9 mouse cellular contexts compared by ENCODE assay signal in the genomic region with DNA sequence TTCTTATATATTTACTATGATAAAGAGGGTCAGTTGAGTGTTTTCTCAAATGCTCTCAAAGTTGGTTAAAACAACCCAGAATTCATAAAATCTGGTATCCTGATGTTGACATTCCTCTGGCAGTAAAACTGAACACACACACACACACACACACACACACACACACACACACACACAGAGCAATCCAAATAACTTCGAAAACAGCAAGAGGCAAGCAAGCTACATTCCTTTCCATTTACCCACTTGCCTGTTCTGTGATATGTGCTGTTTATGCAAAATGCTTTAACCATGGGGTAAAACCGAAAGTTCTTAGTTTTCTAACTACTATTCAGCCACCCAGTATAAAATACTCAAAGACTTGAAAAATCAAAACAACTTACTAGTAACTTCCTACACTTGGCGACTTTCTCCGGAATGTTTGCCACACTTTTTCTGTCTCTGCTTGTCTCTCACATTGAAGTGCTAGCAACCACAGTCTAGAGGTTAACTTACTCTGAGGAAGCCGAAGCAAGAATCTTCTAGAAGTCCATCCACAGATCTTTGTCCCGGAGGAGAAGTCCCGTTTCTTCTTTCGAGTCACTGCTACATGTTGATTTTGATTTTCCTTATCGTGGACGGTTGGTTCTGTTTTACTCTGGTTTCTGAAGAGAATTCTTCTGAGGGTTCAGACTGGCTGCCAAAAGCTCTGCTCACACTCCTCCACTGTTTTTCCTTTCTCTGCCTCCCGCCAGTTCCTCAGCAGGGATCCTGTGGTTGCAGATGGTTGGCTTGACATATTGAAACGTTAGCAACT. TPM values are rescaled to one million over a fixed set of nuclear protein-coding genes. Genes with fewer than 3 reads are reported as not detected.
DNase-seq lines count a peak whose midpoint lies in the region; ATAC-seq and TF ChIP-seq lines count a peak whose summit lies in the region.
"Had no signal": no experiment of that assay in that cellular context is flagged by ENCODE, and none has a peak within 500 bp of the region (broad histone marks: within the 10 kb centered on the region; RNA-seq: fewer than 3 reads in every experiment).

A gene (minus strand): TSS at position 738 of the 793 bp plus-strand sequence.

- no peak for TF ChIP-seq CTCF in cerebellum, adult 2 months (IDR thresholded peaks at IDR 0.05; ENCODE audit: borderline replicate concordance, insufficient read depth, low read depth, low read length)
- no peak for TF ChIP-seq CTCF in stomach, postnatal 0 days (IDR thresholded peaks at IDR 0.05; ENCODE audit: low read depth)

- no peak within 1 kb of the TSS for H3K9ac ChIP-seq in midbrain, embryonic 11.5 days (ENCODE audit: low read length)
- H3K9ac ChIP-seq in midbrain, embryonic 15.5 days, result no peak within 1 kb of the TSS
- peak within 1 kb of the TSS; percentile 31; the same call in 1 of the 2 replicates for H3K9ac ChIP-seq in stomach, postnatal 0 days (ENCODE audit: low read length)
- H3K9ac ChIP-seq: liver, embryonic 14.5 days had no signal

- no peak within 1 kb of the TSS for H3K4me3 ChIP-seq in midbrain, embryonic 11.5 days (ENCODE audit: low read depth, low read length)
- no peak within 1 kb of the TSS for H3K4me3 ChIP-seq in midbrain, embryonic 15.5 days
- H3K4me3 ChIP-seq in cerebellum, adult 2 months (replicated peaks; ENCODE audit: insufficient read depth, low read depth, low read length), result peak within 1 kb of the TSS; percentile 34
- H3K4me3 ChIP-seq in stomach, postnatal 0 days (ENCODE audit: low read depth, low read length), result peak within 1 kb of the TSS; percentile 24

- H3K27me3 ChIP-seq in midbrain, embryonic 11.5 days (ENCODE audit: control insufficient read depth, insufficient read depth, low read length), result no peaks in the 10 kb centered on the region
- H3K27me3 ChIP-seq in midbrain, embryonic 15.5 days (replicated peaks), result no peaks in the 10 kb centered on the region
- no peaks in the 10 kb centered on the region for H3K27me3 ChIP-seq in cerebellum, adult 2 months (ENCODE audit: control insufficient read depth, insufficient read depth, low read length)
- H3K27me3 ChIP-seq in stomach, postnatal 0 days (ENCODE audit: control insufficient read depth, insufficient read depth, low read length), result no peaks in the 10 kb centered on the region

- no peak within 1 kb of the TSS for H3K4me2 ChIP-seq in midbrain, embryonic 11.5 days
- no peak within 1 kb of the TSS for H3K4me2 ChIP-seq in midbrain, embryonic 15.5 days
- H3K4me2 ChIP-seq in stomach, postnatal 0 days (replicated peaks; ENCODE audit: low read depth), result peak within 1 kb of the TSS; percentile 31

- peak; percentile 83 for DNase-seq in midbrain, embryonic 11.5 days (ENCODE audit: low spot score, missing footprints)
- DNase-seq in cerebellum, adult 2 months, result peak; percentile 47 to 62
- peak in 1 of 2 experiments; percentile 37 for DNase-seq in gastrocnemius, postnatal 4 days (ENCODE audit: low spot score in 2 of 2)
- peak; percentile 29 for DNase-seq in kidney, postnatal 10 days
- peak; percentile 38 for DNase-seq in lung, postnatal 36 days
- peak; percentile 35 for DNase-seq in stomach, postnatal 0 days (ENCODE audit: low spot score)
- no peak for DNase-seq in spleen, postnatal 10 days (ENCODE audit: low spot score in 2 of 2)

- no peaks in the 10 kb centered on the region for H3K36me3 ChIP-seq in midbrain, embryonic 11.5 days (ENCODE audit: control insufficient read depth, insufficient read depth, low read length)
- H3K36me3 ChIP-seq in midbrain, embryonic 15.5 days (replicated peaks), result no peaks in the 10 kb centered on the region
- H3K36me3 ChIP-seq in stomach, postnatal 0 days (ENCODE audit: control insufficient read depth, insufficient read depth, low read length), result no peaks in the 10 kb centered on the region

- H3K27ac ChIP-seq in midbrain, embryonic 11.5 days (ENCODE audit: low read depth, low read length), result no peak within 1 kb of the TSS
- no peak within 1 kb of the TSS for H3K27ac ChIP-seq in midbrain, embryonic 15.5 days
- H3K27ac ChIP-seq in cerebellum, adult 2 months (ENCODE audit: insufficient read depth, low read length), result no peak within 1 kb of the TSS
- peak within 1 kb of the TSS; percentile 73 for H3K27ac ChIP-seq in stomach, postnatal 0 days (replicated peaks)
- H3K27ac ChIP-seq: liver, embryonic 14.5 days had no signal

- ATAC-seq in midbrain, embryonic 11.5 days (ENCODE audit: low FRiP score), result no peak
- ATAC-seq in midbrain, embryonic 15.5 days (replicated peaks), result no peak
- no peak for ATAC-seq in stomach, postnatal 0 days (ENCODE audit: low FRiP score, low TSS enrichment)

- TF ChIP-seq EP300 in stomach, postnatal 0 days (optimal IDR thresholded peaks at IDR 0.05), result no peak

- no peak for TF ChIP-seq POLR2A in cerebellum, adult 2 months (IDR thresholded peaks at IDR 0.05; ENCODE audit: borderline replicate concordance, insufficient read depth, low read length)

- H3K4me1 ChIP-seq in midbrain, embryonic 11.5 days (ENCODE audit: control insufficient read depth, insufficient read depth, low read length), result no peaks in the 10 kb centered on the region
- no peaks in the 10 kb centered on the region for H3K4me1 ChIP-seq in midbrain, embryonic 15.5 days
- no peaks in the 10 kb centered on the region; the same call in 1 of the 2 replicates for H3K4me1 ChIP-seq in cerebellum, adult 2 months (ENCODE audit: control insufficient read depth, insufficient read depth, low read length)
- H3K4me1 ChIP-seq in stomach, postnatal 0 days (replicated peaks; ENCODE audit: control insufficient read depth, insufficient read depth), result no peaks in the 10 kb centered on the region

- WGBS in midbrain, embryonic 11.5 days, result 55% methylated on average over 12 of the region's 12 CpGs
- WGBS in midbrain, embryonic 15.5 days, result 48% methylated on average over 12 of the region's 12 CpGs
- WGBS in cerebellum, adult 2 months, result 8% methylated on average over 12 of the region's 12 CpGs
- 31% methylated on average over 12 of the region's 12 CpGs for WGBS in stomach, postnatal 0 days

- H3K9me3 ChIP-seq in midbrain, embryonic 11.5 days (ENCODE audit: control insufficient read depth, low read length), result no peaks in the 10 kb centered on the region
- H3K9me3 ChIP-seq in midbrain, embryonic 15.5 days, result no peaks in the 10 kb centered on the region
- H3K9me3 ChIP-seq in stomach, postnatal 0 days (ENCODE audit: control insufficient read depth, low read length), result no peaks in the 10 kb centered on the region

RNA-seq across cellular contexts. Expression of the gene that starts here (rescaled TPM):
- 4.4 and 5.0 TPM in 2 replicates for polyA plus RNA-seq in midbrain, embryonic 11.5 days (2014; fragmentation: Nextera tagmentation; extraction: Ambion mirVana)
- polyA plus RNA-seq in midbrain, embryonic 15.5 days (2015; fragmentation: Nextera tagmentation; extraction: Ambion mirVana), result 3.6 and 4.2 TPM in 2 replicates
- polyA plus RNA-seq in cerebellum, adult 2 months (2012; rRNA removed), result 1.5 TPM in 2 replicates
- 10 to 100 TPM; 42.1 to 43.9 TPM for total RNA-seq in gastrocnemius, postnatal 4 days (2021)
- 1.0 TPM in 2 replicates for polyA plus RNA-seq in stomach, postnatal 0 days (2015; fragmentation: Nextera tagmentation; extraction: Ambion mirVana)

Comparison
In these comparisons a context has a peak if more than half of its experiments do, and no peak if none do; other contexts are left out.
1. DNase-seq: peak in midbrain, embryonic 11.5 days (single experiment), cerebellum, adult 2 months (2 of 2), kidney, postnatal 10 days (single experiment), lung, postnatal 36 days (single experiment) and stomach, postnatal 0 days (single experiment); none in spleen, postnatal 10 days (0 of 2).
2. H3K4me3 ChIP-seq: peak in cerebellum, adult 2 months (single experiment) and stomach, postnatal 0 days (single experiment); none in midbrain, embryonic 11.5 days (single experiment) and midbrain, embryonic 15.5 days (single experiment).